Mouse (Mus musculus) forebrain, embryonic 10.5 days (tissue): ENCODE results near the gene Rin2. TPM values are rescaled to one million over a fixed set of nuclear protein-coding genes. Genes with fewer than 3 reads are reported as not detected.

Experiments used
- DNase-seq: peaks from one replicate; pipeline ENCODE4 v3.0.0-alpha.2; 2017; ENCODE audit warnings: low spot score; ENCODE audit errors: extremely low spot score
- H3K27ac ChIP-seq: fragments of 300-500 bp; sonication (generic); 2 replicates; pipeline ENCODE4 v1.5.1; 2016; ENCODE audit warnings: mild to moderate bottlenecking
- H3K27me3 ChIP-seq: fragments of 300-500 bp; sonication (generic); 2 replicates; pipeline ENCODE4 v1.6.1; 2016; ENCODE audit warnings: mild to moderate bottlenecking; ENCODE audit not compliant: poor library complexity, severe bottlenecking
- H3K36me3 ChIP-seq: fragments of 300-500 bp; sonication (generic); replicated peaks from 2 replicates; pipeline ENCODE4 v1.6.1; 2016; ENCODE audit warnings: mild to moderate bottlenecking, moderate library complexity
- H3K4me1 ChIP-seq: fragments of 300-500 bp; sonication (generic); 2 replicates; pipeline ENCODE4 v1.6.1; 2016
- H3K4me3 ChIP-seq: fragments of 300-500 bp; sonication (generic); 2 replicates; pipeline ENCODE4 v1.5.1; 2016; ENCODE audit warnings: mild to moderate bottlenecking, moderate library complexity
- H3K9me3 ChIP-seq: fragments of 300-500 bp; sonication (generic); 2 replicates; pipeline ENCODE4 v1.6.1; 2016; ENCODE audit warnings: mild to moderate bottlenecking, moderate library complexity
- WGBS: fragments of 180-500 bp; shearing (Covaris S2); methylation state at CpG from one replicate; pipeline ENCODE4 v1.1.7; 2016; 5-methylcytosine and 5-hydroxymethylcytosine counted together
- polyA plus RNA-seq: library from polyadenylated mRNA; unstranded; fragments of >200 nt; fragmentation: Nextera tagmentation; extraction: Ambion mirVana; gene quantifications from 2 replicates; pipeline ENCODE4 v1.2.1, GENCODE M21; 2016

Gene Rin2
- polyA plus RNA-seq, 1 experiment from 2014 or later: 10.1 TPM

DNA sequence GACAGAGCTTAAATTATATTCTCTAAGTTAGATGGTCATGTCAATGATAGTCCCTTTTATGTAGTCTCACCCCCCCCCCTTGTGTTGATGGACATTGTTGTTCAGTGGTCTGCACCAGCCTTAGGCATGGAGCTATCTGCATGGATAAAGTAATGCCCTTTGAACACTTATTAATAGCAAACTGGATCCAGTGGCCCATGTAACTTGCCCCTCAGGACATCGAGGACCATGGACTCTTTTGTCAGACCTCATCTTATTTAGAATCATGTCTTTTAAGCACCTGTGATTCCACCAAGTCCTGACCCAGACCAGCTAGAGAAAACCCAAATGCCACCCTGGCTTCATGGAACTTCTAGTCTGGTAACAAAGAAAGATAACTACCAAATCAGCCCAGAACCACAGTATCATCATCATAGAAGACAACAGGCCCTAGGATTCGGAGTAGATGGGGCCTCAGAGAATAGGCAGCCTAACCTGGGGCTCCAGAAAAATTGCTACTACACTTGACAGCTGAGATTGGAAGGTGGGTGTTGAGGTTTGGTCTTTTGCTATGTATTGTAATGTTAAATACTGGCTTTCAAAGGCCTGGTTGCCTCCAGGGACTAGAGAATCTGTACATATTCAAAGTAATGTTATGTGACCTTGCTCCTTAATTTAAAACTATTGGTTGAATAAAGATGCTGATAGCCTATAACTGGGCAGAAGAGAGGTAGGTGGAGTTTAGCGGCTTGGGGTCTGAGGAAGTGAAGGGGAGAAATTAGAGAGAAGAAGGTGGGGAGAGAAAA is 113.7 kb downstream of the Rin2 start:
- WGBS: 92% methylated on average over 3 of the region's 3 CpGs
- no peaks in the 10 kb centered on the region for H3K9me3 ChIP-seq
- H3K4me1 ChIP-seq: peaks cover 43% of the 10 kb centered on the region
- no peaks in the 10 kb centered on the region for H3K27me3 ChIP-seq
- no peak for DNase-seq
- no peak overlapping the region for H3K27ac ChIP-seq
- no peaks in the 10 kb centered on the region for H3K36me3 ChIP-seq
- H3K4me3 ChIP-seq: no peak overlapping the region

DNA sequence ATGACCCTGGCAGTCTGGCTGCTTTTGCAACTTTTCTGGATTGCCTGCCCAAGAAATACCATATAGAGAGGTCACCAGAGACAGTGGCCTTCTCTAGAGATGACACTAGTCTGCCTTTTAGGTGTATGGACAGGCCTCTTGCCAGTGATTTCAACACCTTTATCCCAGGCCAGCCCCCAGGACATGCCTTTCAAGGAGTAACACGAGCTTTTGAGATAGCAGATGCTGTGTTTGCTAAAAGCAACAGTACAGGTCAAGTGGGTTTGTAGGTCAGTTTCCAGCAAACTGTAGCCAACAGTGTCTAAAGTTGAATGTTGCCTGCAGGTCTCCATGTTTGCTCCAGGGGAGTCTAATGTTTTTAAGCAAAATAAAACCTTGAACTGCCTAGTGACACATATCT is 118.7 kb downstream of the Rin2 start:
- Histone ChIP-seq H3K27ac (no peak overlapping the region), H3K4me1 (0 out of 2 replicates have a peak, but pooled peaks cover 13% of the 10 kb centered on the region), H3K27me3 (no peaks in the 10 kb centered on the region), H3K9me3 (no peaks in the 10 kb centered on the region), H3K4me3 (no peak overlapping the region), H3K36me3 (no peaks in the 10 kb centered on the region)
- DNase-seq: no peak
- 69% methylated on average over 1 of the region's 1 CpGs for WGBS

DNA sequence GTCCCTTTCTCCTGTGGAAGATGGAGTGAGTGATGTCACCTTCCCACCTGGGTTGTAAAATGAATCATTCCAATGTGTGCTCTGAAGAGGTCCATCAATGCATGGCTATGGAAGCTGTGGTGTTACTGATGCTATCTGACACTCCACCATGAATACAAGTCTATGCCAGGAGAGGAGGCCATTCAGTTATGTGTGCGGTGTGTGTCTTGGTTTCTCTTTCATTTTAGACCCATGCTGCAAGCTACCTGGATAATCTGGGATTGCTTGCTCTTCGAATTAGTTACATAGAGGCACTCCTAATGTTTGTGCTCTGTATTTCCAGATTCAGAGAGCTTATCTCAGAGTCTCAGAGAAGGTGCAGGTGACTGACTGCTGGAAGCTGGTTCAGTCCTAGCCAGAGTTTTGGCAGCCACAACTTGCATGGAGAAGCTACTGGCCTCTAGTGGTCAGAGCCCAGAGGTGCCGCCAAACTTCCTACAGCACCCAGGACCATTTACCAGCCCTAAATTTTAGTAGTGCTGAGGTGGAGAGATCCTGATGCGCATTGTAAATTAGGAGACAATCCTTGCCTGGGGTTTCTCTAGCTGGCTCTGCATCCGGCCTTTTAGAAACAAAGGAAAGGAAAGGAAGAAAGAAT is 119.4 kb downstream of the Rin2 start:
- Histone ChIP-seq H3K4me3 (no peak overlapping the region), H3K27ac (no peak overlapping the region), H3K27me3 (no peaks in the 10 kb centered on the region), H3K9me3 (no peaks in the 10 kb centered on the region), H3K4me1 (0 out of 2 replicates have a peak, but pooled peaks cover 13% of the 10 kb centered on the region), H3K36me3 (no peaks in the 10 kb centered on the region)
- peak; percentile 39 for DNase-seq
- 39% methylated on average over 5 of the region's 5 CpGs for WGBS

DNA sequence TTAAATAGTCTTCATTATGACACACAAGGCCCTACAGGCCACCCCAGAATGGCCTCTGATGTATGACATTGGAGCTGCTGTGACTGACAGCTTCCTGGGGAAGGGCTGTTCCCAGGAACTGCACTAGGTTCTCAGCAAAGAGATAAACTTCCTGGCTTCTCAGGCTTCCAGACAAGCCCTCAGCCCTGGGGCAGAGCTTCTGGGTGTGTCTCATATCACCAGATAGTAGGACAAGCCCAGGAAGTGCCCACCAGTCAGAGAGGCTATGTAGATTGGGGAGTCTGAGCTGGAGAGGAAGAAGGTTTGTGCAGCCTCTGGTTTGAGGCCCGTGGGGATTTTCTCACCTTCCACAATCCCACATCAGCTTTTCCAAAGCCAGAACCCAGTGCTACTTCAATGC is 122.8 kb downstream of the Rin2 start:
- Histone ChIP-seq H3K27ac (no peak overlapping the region), H3K27me3 (no peaks in the 10 kb centered on the region), H3K9me3 (no peaks in the 10 kb centered on the region), H3K4me3 (no peak overlapping the region), H3K4me1 (0 out of 2 replicates have a peak, but pooled peaks cover 4% of the 10 kb centered on the region), H3K36me3 (no peaks in the 10 kb centered on the region)
- no peak for DNase-seq
- 65% methylated on average over 1 of the region's 1 CpGs for WGBS

DNA sequence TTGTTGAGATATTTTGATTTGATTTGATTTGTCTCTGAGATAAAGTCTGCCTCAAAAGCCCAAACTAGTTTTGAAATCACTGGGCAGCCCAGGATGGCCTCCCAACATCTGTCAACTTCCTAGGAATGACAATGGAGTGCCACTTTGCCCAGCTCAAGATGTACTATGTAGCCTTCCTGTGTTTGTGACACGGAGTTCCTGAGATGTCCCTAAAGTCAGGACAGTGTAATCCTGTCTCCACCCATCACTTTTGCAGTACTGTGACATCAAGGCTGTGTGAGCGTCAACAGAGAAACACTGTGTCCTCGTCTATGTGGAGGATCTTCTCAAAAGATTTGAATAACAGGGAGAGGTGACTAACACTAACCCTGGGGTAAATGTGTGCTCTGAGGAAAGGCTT is 123.9 kb downstream of the Rin2 start:
- no peak for DNase-seq
- H3K4me1 ChIP-seq: 0 out of 2 replicates have a peak, but pooled peaks cover 4% of the 10 kb centered on the region
- WGBS: 79% methylated on average over 3 of the region's 3 CpGs
- H3K36me3 ChIP-seq: no peaks in the 10 kb centered on the region
- H3K9me3 ChIP-seq: no peaks in the 10 kb centered on the region
- H3K4me3 ChIP-seq: no peak overlapping the region
- no peaks in the 10 kb centered on the region for H3K27me3 ChIP-seq
- no peak overlapping the region for H3K27ac ChIP-seq

DNA sequence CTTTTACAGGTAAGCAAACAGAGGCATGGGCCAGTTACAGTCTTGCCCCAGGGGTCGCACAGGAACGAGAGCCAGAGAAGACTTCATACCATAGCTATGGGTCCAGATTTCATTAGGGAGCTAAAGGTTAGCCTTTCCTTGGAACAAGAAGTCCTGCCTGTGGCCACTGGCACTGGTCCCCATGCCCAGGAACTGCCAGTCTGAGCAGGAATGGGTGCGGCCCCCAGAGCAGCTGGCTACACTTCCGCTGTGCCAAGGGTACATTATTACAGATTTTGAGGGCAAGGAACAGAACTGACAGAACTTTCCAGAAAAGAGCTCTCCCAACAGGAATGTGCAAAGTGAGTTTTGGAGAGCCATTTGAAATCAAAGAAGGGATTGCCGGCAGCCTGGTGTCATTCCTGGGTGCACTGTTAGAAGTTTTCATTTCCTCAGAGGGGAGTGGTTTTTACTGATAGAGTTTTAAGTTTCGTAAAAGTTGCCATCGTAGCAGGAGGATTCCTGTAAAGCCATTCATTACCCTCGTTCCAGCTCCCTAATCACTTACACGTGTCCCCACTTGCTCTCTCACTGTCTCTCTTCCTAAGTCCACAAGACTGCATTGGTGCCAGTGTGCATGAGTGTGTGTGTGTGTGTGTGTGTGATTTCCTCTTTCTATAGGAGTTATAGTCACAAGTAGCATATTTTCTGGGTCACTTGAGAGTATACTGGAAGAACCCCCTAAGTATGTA is 126.5 kb downstream of the Rin2 start:
- Histone ChIP-seq H3K36me3 (no peaks in the 10 kb centered on the region), H3K4me1 (no peaks in the 10 kb centered on the region), H3K27me3 (no peaks in the 10 kb centered on the region), H3K4me3 (no peak overlapping the region), H3K9me3 (peaks cover 4% of the 10 kb centered on the region; the same call in 1 of the 2 replicates), H3K27ac (no peak overlapping the region)
- 85% methylated on average over 9 of the region's 9 CpGs for WGBS
- DNase-seq: no peak

DNA sequence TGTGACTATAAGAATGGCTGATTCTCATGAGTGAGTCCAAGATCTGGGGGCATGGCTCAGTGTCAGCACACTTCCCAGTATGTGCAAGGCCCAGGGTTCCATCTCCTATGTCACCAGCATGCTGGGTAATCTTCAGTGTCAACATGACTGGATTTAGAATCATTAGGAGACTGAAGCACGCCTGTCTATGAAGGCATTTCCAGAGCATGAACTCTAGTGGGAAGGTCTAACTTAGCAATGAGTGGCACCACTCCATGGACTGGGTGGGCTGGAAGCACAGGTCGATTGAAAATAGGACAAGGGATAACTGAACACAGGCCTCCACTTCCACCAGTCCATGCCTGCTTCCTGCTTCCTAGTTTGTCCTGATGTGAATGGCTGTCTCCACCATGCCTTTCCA is 127.6 kb downstream of the Rin2 start:
- H3K27ac ChIP-seq: no peak overlapping the region
- DNase-seq: no peak
- no peaks in the 10 kb centered on the region for H3K27me3 ChIP-seq
- no peaks in the 10 kb centered on the region for H3K4me1 ChIP-seq
- no peaks in the 10 kb centered on the region for H3K36me3 ChIP-seq
- H3K9me3 ChIP-seq: peaks cover 4% of the 10 kb centered on the region; the same call in 1 of the 2 replicates
- WGBS: 73% methylated on average over 2 of the region's 2 CpGs
- H3K4me3 ChIP-seq: no peak overlapping the region

DNA sequence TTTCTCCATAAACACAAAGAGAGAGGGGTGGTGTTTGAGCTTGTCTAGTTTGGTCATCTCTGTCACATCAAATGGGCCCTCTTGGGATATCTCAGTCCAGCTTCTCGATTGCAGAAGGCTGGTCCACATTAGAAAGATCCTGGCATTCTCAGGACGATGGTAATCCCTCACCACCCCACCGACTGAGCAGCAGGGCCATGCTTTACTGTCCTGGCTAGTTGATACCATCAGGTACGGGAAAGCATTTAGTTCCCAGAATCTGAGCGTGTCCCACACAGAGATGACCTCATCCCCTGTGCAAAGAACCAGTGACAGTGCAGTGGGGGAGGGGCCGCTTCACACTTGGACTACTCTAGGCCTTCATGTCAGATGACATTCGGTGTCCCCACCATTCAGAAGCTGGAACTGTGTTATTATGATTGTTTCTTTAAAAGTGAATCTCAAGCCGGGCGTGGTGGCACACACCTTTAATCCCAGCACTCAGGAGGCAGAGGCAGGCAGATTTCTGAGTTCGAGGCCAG is 128.9 kb downstream of the Rin2 start:
- no peaks in the 10 kb centered on the region for H3K27me3 ChIP-seq
- H3K9me3 ChIP-seq: peaks cover 4% of the 10 kb centered on the region; the same call in 1 of the 2 replicates
- no peaks in the 10 kb centered on the region for H3K4me1 ChIP-seq
- DNase-seq: no peak
- WGBS: 90% methylated on average over 10 of the region's 10 CpGs
- H3K36me3 ChIP-seq: no peaks in the 10 kb centered on the region
- no peak overlapping the region for H3K27ac ChIP-seq
- no peak overlapping the region for H3K4me3 ChIP-seq

DNA sequence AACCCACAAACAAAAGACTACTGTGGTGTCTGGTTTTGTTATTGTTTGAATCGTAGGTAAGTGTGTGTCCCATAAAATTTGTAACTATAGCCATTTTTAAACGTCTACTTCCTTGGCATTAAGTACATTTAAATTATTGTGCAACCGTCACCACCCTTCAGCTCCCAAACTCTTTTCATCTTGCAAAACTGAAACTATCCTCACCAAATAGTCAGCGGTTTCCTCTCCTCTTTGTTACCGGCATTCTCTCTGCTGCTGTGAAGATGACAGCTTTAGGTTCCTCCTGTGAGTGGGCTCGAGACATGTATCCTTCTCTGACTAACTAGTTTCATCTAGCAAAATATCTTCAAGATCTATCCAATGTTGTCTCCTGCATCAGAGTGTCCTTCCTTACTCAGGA is 129.5 kb downstream of the Rin2 start:
- peaks cover 4% of the 10 kb centered on the region; the same call in 1 of the 2 replicates for H3K9me3 ChIP-seq
- H3K27me3 ChIP-seq: no peaks in the 10 kb centered on the region
- DNase-seq: no peak
- H3K36me3 ChIP-seq: no peaks in the 10 kb centered on the region
- no peak overlapping the region for H3K4me3 ChIP-seq
- WGBS: 90% methylated on average over 6 of the region's 6 CpGs
- no peak overlapping the region for H3K27ac ChIP-seq
- H3K4me1 ChIP-seq: no peaks in the 10 kb centered on the region

DNA sequence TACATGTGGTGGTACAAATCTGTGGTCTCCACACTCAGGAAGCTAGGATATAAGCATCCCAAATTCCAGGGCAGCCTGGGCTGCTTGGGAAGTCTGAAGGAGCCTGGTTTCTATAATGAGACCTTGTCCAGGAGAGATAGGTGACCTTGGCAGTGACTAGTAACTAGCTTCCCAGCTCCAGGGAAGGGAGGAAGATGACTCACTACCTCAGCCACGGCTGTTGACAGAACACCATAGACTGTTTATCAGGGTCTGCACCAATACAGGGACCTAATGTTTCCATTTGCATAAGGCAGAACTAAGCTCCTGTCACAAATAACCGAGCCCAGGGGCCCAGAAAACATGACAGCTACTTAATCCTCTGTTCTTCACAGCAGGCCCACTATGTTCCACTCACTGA is 132.3 kb downstream of the Rin2 start:
- DNase-seq: no peak
- Histone ChIP-seq H3K4me1 (no peaks in the 10 kb centered on the region), H3K36me3 (no peaks in the 10 kb centered on the region), H3K4me3 (no peak overlapping the region), H3K27ac (no peak overlapping the region), H3K27me3 (no peaks in the 10 kb centered on the region), H3K9me3 (peaks cover 4% of the 10 kb centered on the region; the same call in 1 of the 2 replicates)
- 75% methylated on average over 2 of the region's 2 CpGs for WGBS

DNA sequence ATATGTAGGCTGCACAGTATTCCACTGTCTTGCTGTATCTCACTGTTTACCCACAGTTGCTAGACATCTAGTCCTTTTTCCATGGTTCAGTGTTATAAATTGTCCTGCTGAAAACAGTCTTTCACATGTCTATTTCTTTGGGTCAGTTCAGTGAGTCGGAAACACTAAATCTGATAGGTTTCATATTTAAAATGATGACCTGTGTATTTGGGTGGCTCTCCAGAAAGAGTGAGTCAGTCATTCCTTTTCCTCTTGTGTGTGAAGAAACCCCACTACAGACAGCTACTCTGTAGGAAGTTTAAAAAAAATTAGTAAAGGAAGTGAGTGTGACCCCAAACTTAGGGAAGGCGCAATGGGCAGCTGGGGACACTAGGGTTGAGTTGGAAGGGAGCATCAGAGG is 133.2 kb downstream of the Rin2 start:
- WGBS: 94% methylated on average over 2 of the region's 2 CpGs
- H3K27me3 ChIP-seq: no peaks in the 10 kb centered on the region
- no peak for DNase-seq
- H3K9me3 ChIP-seq: peaks cover 4% of the 10 kb centered on the region; the same call in 1 of the 2 replicates
- H3K4me3 ChIP-seq: no peak overlapping the region
- no peaks in the 10 kb centered on the region for H3K36me3 ChIP-seq
- H3K27ac ChIP-seq: no peak overlapping the region
- no peaks in the 10 kb centered on the region for H3K4me1 ChIP-seq

DNA sequence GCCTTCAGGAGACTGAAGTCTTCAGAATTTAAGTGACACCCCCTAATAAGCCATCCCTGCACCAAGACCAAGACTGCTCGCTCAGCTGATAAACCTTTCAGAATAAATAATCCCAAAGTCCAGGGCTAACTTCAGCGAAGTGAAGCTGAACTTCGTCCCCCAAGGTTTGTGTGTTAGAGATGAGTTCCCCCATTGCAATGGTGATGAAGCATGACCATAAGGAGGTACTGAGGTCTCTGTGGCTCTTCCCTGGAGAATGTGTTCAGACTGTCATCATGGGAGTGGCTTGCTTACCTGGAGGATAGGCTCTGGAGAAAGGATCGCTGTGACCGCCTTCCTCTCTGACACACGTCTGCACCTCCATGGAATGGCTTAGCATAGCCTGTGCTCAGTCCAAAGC is 133.7 kb downstream of the Rin2 start:
- 93% methylated on average over 6 of the region's 6 CpGs for WGBS
- DNase-seq: no peak
- Histone ChIP-seq H3K9me3 (peaks cover 4% of the 10 kb centered on the region; the same call in 1 of the 2 replicates), H3K27ac (no peak overlapping the region), H3K4me1 (no peaks in the 10 kb centered on the region), H3K36me3 (no peaks in the 10 kb centered on the region), H3K27me3 (no peaks in the 10 kb centered on the region), H3K4me3 (no peak overlapping the region)
